Mouse (Mus musculus) neural tube, embryonic 14.5 days (tissue): ENCODE measurements around the gene Slc7a15. TPM values are rescaled to one million over a fixed set of nuclear protein-coding genes. Genes with fewer than 3 reads are reported as not detected.
"Not testable (repeated sequence)": the region's sequence is repeated elsewhere in the genome, so short reads cannot be mapped to it uniquely, and the experiment has no call there.

ENCODE experiments used
- ATAC-seq: fragments of 200-750 bp; cut with Nextera tagmentation; 2 replicates; pipeline ENCODE4 v1.8.0; 2017; ENCODE audit warnings: low read depth, mild to moderate bottlenecking, moderate TSS enrichment, moderate library complexity
- H3K27ac ChIP-seq: fragments of 300-500 bp; sonication (generic); 2 replicates; pipeline ENCODE4 v1.5.1; 2014; ENCODE audit warnings: low read depth, mild to moderate bottlenecking, control low read depth, low read length, moderate library complexity, mixed read lengths
- H3K27me3 ChIP-seq: fragments of 300-500 bp; sonication (generic); 2 replicates; pipeline ENCODE4 v1.6.1; 2014; ENCODE audit warnings: low read length; ENCODE audit not compliant: control insufficient read depth, insufficient read depth
- H3K36me3 ChIP-seq: fragments of 300-500 bp; sonication (generic); 2 replicates; pipeline ENCODE4 v1.6.1; 2014; ENCODE audit warnings: low read length, mixed read lengths; ENCODE audit not compliant: control insufficient read depth, insufficient read depth
- H3K4me1 ChIP-seq: fragments of 300-500 bp; sonication (generic); 2 replicates; pipeline ENCODE4 v1.6.1; 2014; ENCODE audit warnings: low read length; ENCODE audit not compliant: control insufficient read depth, insufficient read depth
- H3K4me2 ChIP-seq: fragments of 300-500 bp; sonication (generic); 2 replicates; pipeline ENCODE4 v1.6.1; 2014; ENCODE audit warnings: mild to moderate bottlenecking, low read depth, low read length, control low read depth
- H3K4me3 ChIP-seq: fragments of 300-500 bp; sonication (generic); 2 replicates; pipeline ENCODE4 v1.5.1; 2014; ENCODE audit warnings: low read depth, low read length, control low read depth, mixed read lengths
- H3K9ac ChIP-seq: fragments of 300-500 bp; sonication (generic); replicated peaks from 2 replicates; pipeline ENCODE4 v1.6.1; 2014; ENCODE audit warnings: low read depth, mild to moderate bottlenecking, control low read depth, low read length, mixed read lengths
- H3K9me3 ChIP-seq: fragments of 300-500 bp; sonication (generic); 2 replicates; pipeline ENCODE4 v1.6.1; 2016; ENCODE audit warnings: low read length; ENCODE audit not compliant: control insufficient read depth
- WGBS: fragments of 180-500 bp; shearing (Covaris S2); extraction: QIAGEN DNeasy Blood & Tissue Kit; methylation state at CpG from one replicate; pipeline ENCODE4 v1.1.7; 2014; 5-methylcytosine and 5-hydroxymethylcytosine counted together
- polyA plus RNA-seq: library from polyadenylated mRNA; unstranded; fragments of >200 nt; fragmentation: Nextera tagmentation; extraction: Ambion mirVana; gene quantifications from 2 replicates; pipeline ENCODE4 v1.2.1, GENCODE M21; 2014

The Slc7a15 gene
- polyA plus RNA-seq, 1 experiment from 2014 or later: not detected

GRCm38 (mm10) chr12:8573405-8573804, 25.5 kb downstream of the Slc7a15 start:
- no peaks in the 10 kb centered on the region for H3K27me3 ChIP-seq
- H3K4me3 ChIP-seq: no peak overlapping the region
- no peaks in the 10 kb centered on the region for H3K9me3 ChIP-seq
- no peaks in the 10 kb centered on the region for H3K36me3 ChIP-seq
- 85% methylated on average over 11 of the region's 11 CpGs for WGBS
- H3K27ac ChIP-seq: no peak overlapping the region
- no peak overlapping the region for H3K4me2 ChIP-seq
- ATAC-seq: no peak
- no peaks in the 10 kb centered on the region for H3K4me1 ChIP-seq
- H3K9ac ChIP-seq: no peak overlapping the region

- not testable (repeated sequence) for H3K9me3 ChIP-seq, H3K27ac ChIP-seq, H3K9ac ChIP-seq, H3K4me2 ChIP-seq, ATAC-seq, H3K27me3 ChIP-seq, H3K36me3 ChIP-seq, H3K4me1 ChIP-seq, H3K4me3 ChIP-seq
- WGBS: 54% methylated on average over 12 of the region's 12 CpGs
These were observed 26.9 kb downstream of the Slc7a15 start for GRCm38 (mm10) chr12:8571903-8572341.

GRCm38 (mm10) chr12:8571287-8571902, 27.5 kb downstream of the Slc7a15 start:
- not testable (repeated sequence) for H3K27me3 ChIP-seq, ATAC-seq, H3K27ac ChIP-seq, H3K4me1 ChIP-seq, H3K4me3 ChIP-seq, H3K9ac ChIP-seq, H3K4me2 ChIP-seq, H3K9me3 ChIP-seq, H3K36me3 ChIP-seq
- WGBS: 80% methylated on average over 2 of the region's 2 CpGs

GRCm38 (mm10) chr12:8562213-8562612, 36.7 kb downstream of the Slc7a15 start:
- not testable (repeated sequence) for H3K36me3 ChIP-seq, H3K4me3 ChIP-seq, ATAC-seq, H3K4me1 ChIP-seq, H3K27me3 ChIP-seq, H3K4me2 ChIP-seq, H3K9me3 ChIP-seq, H3K27ac ChIP-seq, H3K9ac ChIP-seq
- WGBS: 38% methylated on average over 8 of the region's 8 CpGs

GRCm38 (mm10) chr12:8559876-8560275, 39.0 kb downstream of the Slc7a15 start:
- not testable (repeated sequence) for H3K27me3 ChIP-seq, H3K9me3 ChIP-seq, ATAC-seq, H3K36me3 ChIP-seq, H3K4me2 ChIP-seq, H3K27ac ChIP-seq, H3K4me1 ChIP-seq, H3K9ac ChIP-seq, H3K4me3 ChIP-seq
- WGBS: 82% methylated on average over 3 of the region's 3 CpGs

- H3K36me3 ChIP-seq: no peaks in the 10 kb centered on the region
- H3K27ac ChIP-seq: no peak overlapping the region
- no peaks in the 10 kb centered on the region for H3K9me3 ChIP-seq
- H3K4me1 ChIP-seq: no peaks in the 10 kb centered on the region
- H3K9ac ChIP-seq: no peak overlapping the region
- no peak for ATAC-seq
- H3K4me2 ChIP-seq: no peak overlapping the region
- H3K4me3 ChIP-seq: no peak overlapping the region
- H3K27me3 ChIP-seq: no peaks in the 10 kb centered on the region
These were observed 42.7 kb downstream of the Slc7a15 start for GRCm38 (mm10) chr12:8556189-8556588.

- Histone ChIP-seq H3K9me3 (no peaks in the 10 kb centered on the region), H3K27ac (no peak overlapping the region), H3K36me3 (no peaks in the 10 kb centered on the region), H3K4me3 (no peak overlapping the region), H3K27me3 (no peaks in the 10 kb centered on the region), H3K4me1 (no peaks in the 10 kb centered on the region), H3K4me2 (no peak overlapping the region), H3K9ac (no peak overlapping the region)
- ATAC-seq: no peak
These were observed 43.4 kb downstream of the Slc7a15 start for GRCm38 (mm10) chr12:8555419-8555818.

- Histone ChIP-seq H3K4me1 (no peaks in the 10 kb centered on the region), H3K4me3 (no peak overlapping the region), H3K27me3 (no peaks in the 10 kb centered on the region), H3K4me2 (no peak overlapping the region), H3K9ac (no peak overlapping the region), H3K9me3 (no peaks in the 10 kb centered on the region), H3K36me3 (no peaks in the 10 kb centered on the region), H3K27ac (no peak overlapping the region)
- peak; percentile 78 for ATAC-seq
- 22% methylated on average over 11 of the region's 11 CpGs for WGBS
These were observed 51.5 kb downstream of the Slc7a15 start for GRCm38 (mm10) chr12:8547357-8547756.

GRCm38 (mm10) chr12:8546801-8547200, 52.1 kb downstream of the Slc7a15 start:
- no peaks in the 10 kb centered on the region for H3K9me3 ChIP-seq
- no peaks in the 10 kb centered on the region for H3K36me3 ChIP-seq
- ATAC-seq: no peak
- no peaks in the 10 kb centered on the region for H3K4me1 ChIP-seq
- H3K4me3 ChIP-seq: no peak overlapping the region
- no peak overlapping the region for H3K27ac ChIP-seq
- WGBS: 91% methylated on average over 6 of the region's 6 CpGs
- H3K27me3 ChIP-seq: no peaks in the 10 kb centered on the region
- no peak overlapping the region for H3K4me2 ChIP-seq
- no peak overlapping the region for H3K9ac ChIP-seq
